Mouse (Mus musculus) MEL (cell line): ENCODE measurements at regions not wholly inside any gene's neighbourhood (a gene's known extent, or its start where the extent isn't known, plus 50 kb on each side); places are given as distances from the start of the nearest gene placed in this dataset.

Experiments
- CHD1 ChIP-seq: IDR thresholded peaks from 2 replicates; pipeline ENCODE4 v1.6.1; 2012; ENCODE audit warnings: low read depth, mild to moderate bottlenecking, inconsistent platforms, low read length, improper control_type of control experiment
- CTCF ChIP-seq, 3 experiments: IDR thresholded peaks in 2 of 3; conservative IDR thresholded peaks in 1 of 3; 2 replicates each; pipeline ENCODE4 v1.5.1; 2011 to 2012; ENCODE audit warnings: low read length in 3 of 3, low read depth in 2 of 3, mild to moderate bottlenecking in 2 of 3, improper control_type of control experiment in 1 of 3, inconsistent platforms in 1 of 3, mixed read lengths in 1 of 3, moderate library complexity in 1 of 3; ENCODE audit not compliant: control insufficient read depth in 1 of 3, insufficient read depth in 1 of 3, poor library complexity in 1 of 3, severe bottlenecking in 1 of 3
- E2F4 ChIP-seq: IDR thresholded peaks from 2 replicates; pipeline ENCODE4 v1.6.1; 2011; ENCODE audit warnings: low read depth, low read length, improper control_type of control experiment, borderline replicate concordance
- EP300 ChIP-seq, 2 experiments: IDR thresholded peaks; 2 replicates each; pipeline ENCODE4 v1.6.1; 2011; ENCODE audit warnings: improper control_type of control experiment in 2 of 2, low read length in 2 of 2, low read depth in 1 of 2, mild to moderate bottlenecking in 1 of 2
- JUND ChIP-seq: IDR thresholded peaks from 2 replicates; pipeline ENCODE4 v1.6.1; 2011; ENCODE audit warnings: low read depth, mild to moderate bottlenecking, improper control_type of control experiment, low read length
- MAFK ChIP-seq: IDR thresholded peaks from 2 replicates; pipeline ENCODE4 v1.6.1; 2011; ENCODE audit warnings: low read depth, mild to moderate bottlenecking, low read length, improper control_type of control experiment, borderline replicate concordance
- MAX ChIP-seq: IDR thresholded peaks from 2 replicates; pipeline ENCODE4 v1.6.1; 2011; ENCODE audit warnings: low read length, improper control_type of control experiment
- POLR2A ChIP-seq, 2 experiments: IDR thresholded peaks; 2 replicates each; pipeline ENCODE4 v1.6.1; 2011 to 2012; ENCODE audit warnings: low read length in 2 of 2, mild to moderate bottlenecking in 2 of 2, control low read depth in 1 of 2, improper control_type of control experiment in 1 of 2, low read depth in 1 of 2, moderate library complexity in 1 of 2; ENCODE audit not compliant: control insufficient read depth in 1 of 2, insufficient read depth in 1 of 2, poor library complexity in 1 of 2
- RAD21 ChIP-seq: IDR thresholded peaks from 2 replicates; pipeline ENCODE4 v1.6.1; 2011; ENCODE audit warnings: mild to moderate bottlenecking, low read depth, low read length, improper control_type of control experiment
- RCOR1 ChIP-seq: IDR thresholded peaks from 2 replicates; pipeline ENCODE4 v1.6.1; 2012; ENCODE audit warnings: low read depth, mild to moderate bottlenecking, inconsistent platforms, low read length, improper control_type of control experiment
- SMC3 ChIP-seq: IDR thresholded peaks from 2 replicates; pipeline ENCODE4 v1.6.1; 2011; ENCODE audit warnings: low read depth, low read length, improper control_type of control experiment

- TF ChIP-seq E2F4 (no peak), MAFK (no peak), MAX (no peak), SMC3 (no peak), CTCF (IDR thresholded peaks at IDR 0.05 in 2 of 3, conservative IDR thresholded peaks at IDR 0.05 in 1 of 3; ENCODE audit: control insufficient read depth in 1 of 3, insufficient read depth in 1 of 3, low read depth in 2 of 3, low read length in 3 of 3, poor library complexity in 1 of 3, severe bottlenecking in 1 of 3) (no peak), POLR2A (IDR thresholded peaks at IDR 0.05; ENCODE audit: control insufficient read depth in 1 of 2, insufficient read depth in 1 of 2, low read depth in 1 of 2, low read length in 2 of 2, poor library complexity in 1 of 2) (no peak), RCOR1 (no peak), CHD1 (no peak), RAD21 (no peak), JUND (no peak), EP300 (IDR thresholded peaks at IDR 0.05; ENCODE audit: low read depth in 1 of 2, low read length in 2 of 2) (no peak)
Observed at GRCm38 (mm10) chr2:178596312-178597083, 166.2 kb downstream of the Cdh26 start.
